Mouse (Mus musculus) urinary bladder, adult 2 months (tissue): ENCODE results near the gene Ssb. TPM values are rescaled to one million over a fixed set of nuclear protein-coding genes. Genes with fewer than 3 reads are reported as not detected.

Source experiments
- polyA plus RNA-seq: library from polyadenylated mRNA; depleted of rRNA; stranded (reverse); fragments of >200 nt; gene quantifications from 2 replicates; pipeline ENCODE4 v1.2.3, GENCODE M21; 2012; rRNA removed

The Ssb gene
- polyA plus RNA-seq, 1 experiment, result 103 TPM

Other genes starting within 250 kb of the Ssb start
- gene Bbs5, start 214.4 kb upstream of the Ssb start, polyA plus RNA-seq, result 10.5 and 17.2 TPM in 2 replicates
- 0.56 and 0.65 TPM in 2 replicates for gene Klhl41, start 191.4 kb upstream of the Ssb start, polyA plus RNA-seq
- 8.9 and 9.4 TPM in 2 replicates for gene Fastkd1, start 148.0 kb upstream of the Ssb start, polyA plus RNA-seq
- gene Ppig, start 139.0 kb upstream of the Ssb start, polyA plus RNA-seq, result 16.5 and 19.6 TPM in 2 replicates
- 2.5 and 3.3 TPM in 2 replicates for gene Ccdc173, start 72.0 kb upstream of the Ssb start, polyA plus RNA-seq
- 20.7 and 21.5 TPM in 2 replicates for gene Phospho2, start 71.9 kb upstream of the Ssb start, polyA plus RNA-seq
- 40.5 and 48.5 TPM in 2 replicates for gene Klhl23, start 39.6 kb upstream of the Ssb start, polyA plus RNA-seq
- gene Mettl5, start 24.1 kb downstream of the Ssb start, polyA plus RNA-seq, result 17.2 and 17.5 TPM in 2 replicates
- gene Ubr3, start 35.7 kb downstream of the Ssb start, polyA plus RNA-seq, result 34.6 and 37.0 TPM in 2 replicates
- 0.14 and 0.16 TPM in 2 replicates for gene Myo3b, start 177.6 kb downstream of the Ssb start, polyA plus RNA-seq